Mouse (Mus musculus): ENCODE results near the gene Tsc1.
A peak's percentile ranks its signal among the peaks of the same experiment; 100 is the strongest.

GRCm38 (mm10) chr2:28621664-28622171, 19.3 kb upstream of the Tsc1 start, which contains the start of gene Gfi1b:
- peak; percentile 23; the same call in 1 of the 2 replicates for TF ChIP-seq GATA1 (IDR thresholded peaks at IDR 0.05; ENCODE audit: low read length)
- no peak for TF ChIP-seq TAL1 (IDR thresholded peaks at IDR 0.05; ENCODE audit: low read length)
